Mouse (Mus musculus): ENCODE data around the gene Ddx3y.

Ddx3y gene

DNA sequence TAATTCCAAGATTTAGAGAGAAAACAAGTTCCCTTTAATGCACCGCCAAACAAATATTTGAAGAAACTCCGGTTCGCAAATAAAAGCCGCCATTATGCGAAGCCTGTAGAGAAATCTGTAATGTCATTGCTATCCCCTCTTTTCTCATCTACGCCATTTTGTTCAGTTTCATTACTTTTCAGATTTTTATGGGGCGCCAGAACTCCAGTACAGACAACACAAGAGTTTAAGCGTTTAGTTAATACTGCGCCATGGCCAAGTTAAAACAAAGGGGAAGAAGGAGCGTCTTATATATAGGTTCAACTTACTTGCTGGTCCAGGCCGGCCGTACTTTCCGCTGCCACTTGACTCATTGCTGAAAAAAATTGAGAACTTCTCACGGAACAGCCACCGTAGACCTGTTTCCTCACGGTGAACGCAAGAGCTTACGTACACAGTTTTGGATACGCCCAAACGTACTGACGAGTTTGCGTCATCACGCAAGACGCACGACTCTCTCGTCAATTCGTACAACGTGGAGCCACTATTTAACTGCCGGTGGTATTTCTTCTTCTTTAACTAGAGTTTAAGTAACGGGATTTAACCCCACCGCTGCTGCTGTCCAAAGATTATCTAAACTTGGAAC lies at the start of gene Ddx3y:
Gene Ddx3y (minus strand): TSS at position 459 of the 625 bp plus-strand sequence.
- peak in 1 of 2 experiments; percentile 79 for DNase-seq

DNA sequence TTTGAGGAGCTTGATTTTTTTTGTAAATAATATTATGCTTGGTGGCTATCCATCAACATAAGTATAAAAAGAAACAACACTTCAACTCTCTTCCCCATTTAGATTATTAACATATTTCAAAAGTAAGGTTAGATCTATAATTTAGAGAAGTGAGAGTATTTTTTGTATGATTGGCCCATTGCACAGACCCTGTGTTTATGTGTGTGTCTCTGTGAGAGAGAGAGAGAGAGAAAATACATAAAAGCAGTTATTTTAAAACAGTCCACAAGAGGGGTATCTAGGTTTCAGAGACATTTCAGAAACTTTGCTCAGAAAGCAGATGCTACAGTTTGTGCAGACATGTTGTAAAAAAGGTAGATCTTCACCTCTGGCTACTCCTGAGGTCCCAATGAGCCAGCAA lies 7.3 kb upstream of the Ddx3y start:
- DNase-seq, result no peak

DNA sequence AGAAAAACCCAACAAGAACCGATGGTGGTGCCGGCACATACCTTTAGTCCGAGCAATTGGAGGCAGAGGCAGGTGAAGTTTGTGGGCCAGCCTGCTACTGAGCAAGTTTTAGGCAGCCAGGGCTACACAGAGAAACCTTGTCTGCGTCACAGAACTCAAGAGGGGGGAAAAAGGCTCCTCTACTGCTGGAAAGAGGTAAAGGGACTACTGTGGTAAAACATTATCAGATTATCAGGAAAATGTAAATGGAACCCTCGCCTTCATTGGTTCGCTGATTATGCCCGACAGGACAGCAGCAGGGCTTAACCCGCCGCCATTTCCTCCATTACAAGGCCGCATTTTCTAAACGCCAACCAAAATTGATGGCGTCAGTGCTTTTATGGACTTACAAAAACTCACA lies 694 bp downstream of the Ddx3y start:
- peak in 1 of 2 experiments; percentile 20 for DNase-seq

DNA sequence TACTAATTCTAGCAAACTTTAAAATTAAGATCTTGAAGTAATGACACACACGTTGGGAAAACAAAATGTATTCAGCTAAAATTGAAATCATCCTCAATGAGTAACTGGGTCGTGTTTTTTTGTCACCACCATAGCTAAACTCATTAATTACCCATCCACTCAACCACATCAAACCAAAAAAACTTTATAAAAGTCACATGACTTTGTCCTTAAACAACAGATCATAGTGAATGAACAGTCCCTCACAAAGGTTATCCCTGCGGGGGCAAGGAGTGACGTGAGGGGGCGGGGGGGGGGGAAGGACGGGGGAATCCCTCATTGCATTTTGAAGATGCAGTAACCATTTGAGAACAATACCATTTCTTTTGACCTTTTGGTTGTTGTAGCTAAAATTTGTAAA lies 40.3 kb downstream of the Ddx3y start:
- DNase-seq, result no peak

DNA sequence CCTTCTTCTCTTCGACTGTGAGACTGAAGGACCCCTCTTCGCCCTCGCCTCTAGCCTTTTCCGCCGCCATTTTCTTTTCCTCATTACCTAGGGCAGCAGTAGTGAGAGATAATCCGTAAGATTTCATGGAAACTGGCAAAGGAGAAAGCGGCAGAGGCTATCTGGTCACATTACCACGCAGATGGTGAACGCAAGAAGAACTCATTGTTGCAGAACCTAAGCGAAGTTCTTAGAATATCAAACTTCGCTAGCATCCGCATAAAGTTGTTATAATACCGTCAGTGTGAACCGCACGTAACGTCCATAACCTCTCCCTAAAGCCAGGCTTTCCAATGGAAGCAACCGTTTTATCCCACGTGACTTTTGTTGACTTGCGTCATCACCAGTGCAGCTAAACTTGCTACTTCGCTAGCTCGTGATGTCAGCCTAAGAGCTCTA lies 41.0 kb downstream of the Ddx3y start, which contains the start of gene Uty:
Gene Uty (minus strand): TSS at position 334 of the 438 bp plus-strand sequence.
- DNase-seq, result peak in 1 of 2 experiments; percentile 76

DNA sequence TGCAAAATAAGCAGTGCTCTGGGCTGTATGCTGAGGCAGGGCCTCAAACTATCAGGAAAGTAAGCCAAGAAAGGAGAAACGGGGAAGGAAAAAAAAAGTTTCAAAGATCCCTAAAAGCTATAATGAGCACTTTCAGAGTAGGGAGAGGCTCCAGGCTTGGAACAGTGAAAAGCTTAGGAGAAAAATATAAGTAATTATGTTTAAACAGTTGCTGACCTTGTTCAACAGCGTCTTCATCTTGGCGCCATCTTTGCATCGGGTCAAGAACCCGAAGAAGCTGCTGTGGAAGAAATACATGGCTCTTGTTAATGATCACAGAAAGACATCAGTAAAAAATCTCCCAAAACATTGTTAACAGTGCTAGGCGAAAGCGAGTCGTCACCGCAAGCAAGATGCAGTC lies 41.5 kb downstream of the Ddx3y start:
- peak in 1 of 2 experiments; percentile 5 for DNase-seq

DNA sequence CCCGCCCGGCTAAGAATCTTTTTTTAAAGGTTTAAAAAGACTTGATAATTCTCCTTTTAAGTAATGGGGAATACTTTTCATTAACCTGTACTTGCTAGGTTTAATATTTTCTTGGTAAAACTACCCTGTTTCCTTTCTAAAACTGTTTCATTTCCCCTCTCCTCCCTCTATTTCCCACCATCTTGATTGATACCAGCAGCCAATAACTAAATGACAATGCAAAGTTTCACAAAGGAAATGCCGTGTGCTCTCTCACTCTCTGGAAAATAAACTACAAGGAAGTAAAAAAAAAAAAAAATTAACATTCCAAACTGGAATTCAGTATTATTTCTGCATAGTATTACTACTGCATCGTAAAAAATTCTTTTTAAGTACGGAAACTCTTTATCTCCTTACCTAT lies 42.0 kb downstream of the Ddx3y start:
- DNase-seq, result no peak

DNA sequence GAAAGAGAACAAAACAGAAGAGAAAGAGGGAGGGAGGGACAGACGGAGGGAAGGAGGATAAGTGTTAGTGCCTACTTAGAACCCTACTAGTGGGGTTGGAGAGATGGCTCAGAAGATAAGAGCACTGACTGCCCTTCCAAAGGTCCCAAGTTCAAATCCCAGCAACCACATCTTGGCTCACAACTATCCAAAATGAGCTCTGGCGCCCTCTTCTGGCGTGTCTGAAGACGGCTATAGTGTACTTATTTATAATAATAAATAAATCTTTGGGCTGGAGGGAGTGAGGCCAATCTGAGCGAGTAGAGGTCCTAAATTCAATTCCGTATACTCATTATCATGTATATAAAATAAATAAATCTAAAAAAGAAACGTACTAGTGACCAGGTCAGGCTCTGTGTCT lies 66.4 kb downstream of the Ddx3y start:
- peak in 1 of 2 experiments; percentile 9 for DNase-seq
